Mouse (Mus musculus) left cerebral cortex, postnatal 4 days (tissue): ENCODE results near the gene Acot12. TPM values are rescaled to one million over a fixed set of nuclear protein-coding genes. Genes with fewer than 3 reads are reported as not detected.
A peak's percentile ranks its signal among the peaks of the same experiment; 100 is the strongest.

Experiments
- DNase-seq: peaks from one replicate; pipeline ENCODE4 v3.0.0-alpha.2; 2022
- intact Hi-C: fragments of 180-260 bp; cut with DNase I; formaldehyde crosslinking; loops from one replicate; pipeline ENCODE4 v1.15.1; 2025
- total RNA-seq, 2 experiments: library from RNA; stranded (reverse); gene quantifications; 2 replicates each; pipeline ENCODE4 v1.2.3; 2021

Acot12 gene
- total RNA-seq, result under 1 TPM in 1 of 2 experiments, not detected in 1; 0.24 TPM

- peak; percentile 50 for DNase-seq
- intact Hi-C loops, result no loop called here
These were observed at the start of gene Acot12 for GRCm38 (mm10) chr13:91741280-91742047. Acot12 (plus strand) TSS chr13:91741512.

GRCm38 (mm10) chr13:91693615-91694014, 47.7 kb upstream of the Acot12 start:
- DNase-seq, result no peak
- intact Hi-C loops, result loop anchor here (10.0 kb wide), 2 partner anchors 229 to 729 kb away; partner anchors contain the start of gene Ssbp2

- intact Hi-C loops, result loop anchor here (10.0 kb wide), 2 partner anchors 231 to 731 kb away; partner anchors contain the start of gene Ssbp2
- DNase-seq, result no peak
These were observed 45.9 kb upstream of the Acot12 start for GRCm38 (mm10) chr13:91695406-91695805.

- intact Hi-C loops, result loop anchor here (10.0 kb wide), 2 partner anchors 231 to 731 kb away; partner anchors contain the start of gene Ssbp2
- DNase-seq, result no peak
These were observed 45.1 kb upstream of the Acot12 start for GRCm38 (mm10) chr13:91696109-91696645.

- intact Hi-C loops, result loop anchor here (10.0 kb wide), 2 partner anchors 232 to 732 kb away; partner anchors contain the start of gene Ssbp2
- DNase-seq, result peak; percentile 27
These were observed 44.3 kb upstream of the Acot12 start for GRCm38 (mm10) chr13:91697011-91697410.

- intact Hi-C loops, result no loop called here
- no peak for DNase-seq
These were observed 39.0 kb upstream of the Acot12 start for GRCm38 (mm10) chr13:91702337-91702736.

- intact Hi-C loops, result no loop called here
- DNase-seq, result no peak
These were observed 21.8 kb upstream of the Acot12 start for GRCm38 (mm10) chr13:91719487-91719886.

GRCm38 (mm10) chr13:91723108-91723735, 18.1 kb upstream of the Acot12 start:
- DNase-seq, result no peak
- intact Hi-C loops, result no loop called here

- intact Hi-C loops, result no loop called here
These were observed 17.6 kb upstream of the Acot12 start for GRCm38 (mm10) chr13:91723736-91724119.

GRCm38 (mm10) chr13:91724211-91724610, 17.1 kb upstream of the Acot12 start:
- intact Hi-C loops, result no loop called here

More at GRCm38 (mm10) chr13:91723736-91724119, 17.6 kb upstream of the Acot12 start:
- no peak for DNase-seq

GRCm38 (mm10) chr13:91725130-91725529, 16.2 kb upstream of the Acot12 start:
- intact Hi-C loops, result no loop called here
- DNase-seq, result no peak

More at GRCm38 (mm10) chr13:91724211-91724610, 17.1 kb upstream of the Acot12 start:
- no peak for DNase-seq

- intact Hi-C loops, result no loop called here
- DNase-seq, result no peak
These were observed 13.4 kb upstream of the Acot12 start for GRCm38 (mm10) chr13:91727899-91728298.

- intact Hi-C loops, result no loop called here
- DNase-seq, result no peak
These were observed 4.1 kb upstream of the Acot12 start for GRCm38 (mm10) chr13:91737191-91737590.

- DNase-seq, result no peak
- intact Hi-C loops, result no loop called here
These were observed 461 bp upstream of the Acot12 start for GRCm38 (mm10) chr13:91740851-91741250.

GRCm38 (mm10) chr13:91743180-91743579, 1.9 kb downstream of the Acot12 start:
- intact Hi-C loops, result no loop called here
- DNase-seq, result no peak

- DNase-seq, result no peak
- intact Hi-C loops, result no loop called here
These were observed 5.2 kb downstream of the Acot12 start for GRCm38 (mm10) chr13:91746470-91746869.

GRCm38 (mm10) chr13:91748401-91748800, 7.1 kb downstream of the Acot12 start:
- intact Hi-C loops, result no loop called here
- DNase-seq, result no peak

GRCm38 (mm10) chr13:91749981-91750380, 8.7 kb downstream of the Acot12 start:
- intact Hi-C loops, result no loop called here
- DNase-seq, result no peak

- intact Hi-C loops, result no loop called here
- peak; percentile 12 for DNase-seq
These were observed 12.4 kb downstream of the Acot12 start for GRCm38 (mm10) chr13:91753724-91754123.

GRCm38 (mm10) chr13:91754762-91755161, 13.4 kb downstream of the Acot12 start:
- intact Hi-C loops, result no loop called here
- no peak for DNase-seq

GRCm38 (mm10) chr13:91756230-91756629, 14.9 kb downstream of the Acot12 start:
- DNase-seq, result no peak
- intact Hi-C loops, result no loop called here
